Mouse (Mus musculus) heart, adult 2 months (tissue): ENCODE data around the gene Arhgef10l.

Experiments
- CTCF ChIP-seq: fragments of 200-600 bp; IDR thresholded peaks from 2 replicates; pipeline ENCODE4 v1.8.1; 2022; ENCODE audit warnings: antibody characterized with exemption, mild to moderate bottlenecking, moderate library complexity
- EP300 ChIP-seq: fragments of 200-500 bp; IDR thresholded peaks from 2 replicates; pipeline ENCODE4 v1.6.1; 2011; ENCODE audit warnings: low read depth, low read length, control low read depth; ENCODE audit not compliant: insufficient read depth
- POLR2A ChIP-seq: fragments of 200-500 bp; IDR thresholded peaks from 2 replicates; pipeline ENCODE4 v1.6.1; 2011; ENCODE audit warnings: mild to moderate bottlenecking, low read depth, low read length, control low read depth; ENCODE audit not compliant: insufficient read depth

DNA sequence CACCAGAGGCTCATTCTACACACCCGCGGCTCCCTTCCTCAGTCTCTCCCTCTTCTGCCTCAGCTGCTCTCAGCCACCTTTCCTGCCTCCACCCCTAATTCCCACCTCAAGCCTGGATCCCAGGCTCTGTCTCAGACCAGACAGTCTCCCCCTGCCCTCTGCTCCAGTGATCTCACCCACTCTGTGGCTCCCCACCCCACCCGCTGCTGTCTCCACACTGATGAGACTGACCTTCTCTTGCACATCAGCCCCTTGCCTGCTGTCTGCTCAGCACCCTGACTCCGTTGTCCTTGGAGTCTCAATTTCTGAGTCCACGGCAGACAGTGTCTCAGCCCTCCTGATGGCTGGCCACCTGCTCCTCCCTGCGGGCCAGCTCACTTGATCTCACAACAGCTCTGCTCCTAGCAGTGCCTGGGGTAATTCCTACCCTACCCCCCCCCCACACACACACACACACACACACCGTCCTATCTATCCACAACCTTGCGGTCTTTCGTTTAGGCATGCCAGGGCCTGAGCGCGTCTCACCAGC, 37.3 kb downstream of the Arhgef10l start:
- TF ChIP-seq CTCF: no peak
- no peak for TF ChIP-seq POLR2A
- TF ChIP-seq EP300: no peak
